Mouse (Mus musculus) embryonic facial prominence, embryonic 14.5 days (tissue): Measurements from ENCODE around the gene Cyp2j6. TPM values are rescaled to one million over a fixed set of nuclear protein-coding genes. Genes with fewer than 3 reads are reported as not detected.
A peak's percentile ranks its signal among the peaks of the same experiment; 100 is the strongest.
"Not testable (repeated sequence)": the region's sequence is repeated elsewhere in the genome, so short reads cannot be mapped to it uniquely, and the experiment has no call there.

Experiments used
- ATAC-seq: fragments of 200-750 bp; cut with Nextera tagmentation; 2 replicates; pipeline ENCODE4 v1.8.0; 2017; ENCODE audit warnings: low read depth, moderate number of reproducible peaks, moderate TSS enrichment
- DNase-seq: peaks from one replicate; pipeline ENCODE4 v3.0.0-alpha.2; 2015; ENCODE audit warnings: low spot score
- H3K27ac ChIP-seq: fragments of 300-500 bp; sonication (generic); replicated peaks from 2 replicates; pipeline ENCODE4 v1.5.1; 2014; ENCODE audit warnings: low read depth, mild to moderate bottlenecking, low read length, moderate library complexity
- H3K27me3 ChIP-seq: fragments of 300-500 bp; sonication (generic); replicated peaks from 2 replicates; pipeline ENCODE4 v1.6.1; 2014; ENCODE audit warnings: low read length; ENCODE audit not compliant: control insufficient read depth, insufficient read depth
- H3K36me3 ChIP-seq: fragments of 300-500 bp; sonication (generic); 2 replicates; pipeline ENCODE4 v1.6.1; 2014; ENCODE audit warnings: low read length, mixed read lengths; ENCODE audit not compliant: control insufficient read depth, insufficient read depth
- H3K4me1 ChIP-seq: fragments of 300-500 bp; sonication (generic); 2 replicates; pipeline ENCODE4 v1.6.1; 2014; ENCODE audit warnings: antibody characterized with exemption, low read length; ENCODE audit not compliant: control insufficient read depth, insufficient read depth
- H3K4me2 ChIP-seq: fragments of 300-500 bp; sonication (generic); 2 replicates; pipeline ENCODE4 v1.6.1; 2014; ENCODE audit warnings: low read depth, mild to moderate bottlenecking, low read length, moderate library complexity, mixed read lengths
- H3K4me3 ChIP-seq: fragments of 300-500 bp; sonication (generic); 2 replicates; pipeline ENCODE4 v1.5.1; 2014; ENCODE audit warnings: low read depth, mild to moderate bottlenecking, low read length
- H3K9ac ChIP-seq: fragments of 300-500 bp; sonication (generic); 2 replicates; pipeline ENCODE4 v1.6.1; 2014; ENCODE audit warnings: low read depth, mild to moderate bottlenecking, low read length, moderate library complexity, mixed read lengths
- H3K9me3 ChIP-seq: fragments of 300-500 bp; sonication (generic); 2 replicates; pipeline ENCODE4 v1.6.1; 2016; ENCODE audit warnings: low read length; ENCODE audit not compliant: control insufficient read depth
- WGBS: fragments of 180-500 bp; shearing (Covaris S2); extraction: QIAGEN DNeasy Blood & Tissue Kit; methylation state at CpG from one replicate; pipeline ENCODE4 v1.1.7; 2014; 5-methylcytosine and 5-hydroxymethylcytosine counted together
- polyA plus RNA-seq: library from polyadenylated mRNA; unstranded; fragments of >200 nt; fragmentation: Nextera tagmentation; extraction: Ambion mirVana; gene quantifications from 2 replicates; pipeline ENCODE4 v1.2.1, GENCODE M21; 2014

The Cyp2j6 gene
- polyA plus RNA-seq, result 7.3 and 8.9 TPM in 2 replicates

- no peaks in the 10 kb centered on the region for H3K27me3 ChIP-seq
- no peaks in the 10 kb centered on the region for H3K9me3 ChIP-seq
- peaks cover 8% of the 10 kb centered on the region for H3K4me1 ChIP-seq
- H3K4me3 ChIP-seq, result peak within 1 kb of the TSS; percentile 68
- 1% methylated on average over 12 of the region's 16 CpGs for WGBS
- peak within 1 kb of the TSS; percentile 63 for H3K27ac ChIP-seq
- no peaks in the 10 kb centered on the region for H3K36me3 ChIP-seq
- H3K4me2 ChIP-seq, result peak within 1 kb of the TSS; percentile 73
- DNase-seq (peak; percentile 89), ATAC-seq (peak; percentile 97)
- peak within 1 kb of the TSS; percentile 79 for H3K9ac ChIP-seq
Measured at GRCm38 (mm10) chr4:96553133-96553819, at the start of gene Cyp2j6. TSS of gene Cyp2j6 (minus strand) at chr4:96553661.

- ATAC-seq (peak; percentile 76), DNase-seq (peak; percentile 92)
- Histone ChIP-seq H3K27ac (no peak overlapping the region), H3K36me3 (no peaks in the 10 kb centered on the region), H3K4me1 (no peaks in the 10 kb centered on the region; the same call in 1 of the 2 replicates), H3K4me2 (peak overlapping the region; percentile 67), H3K27me3 (no peaks in the 10 kb centered on the region), H3K9ac (no peak overlapping the region), H3K9me3 (no peaks in the 10 kb centered on the region), H3K4me3 (peak overlapping the region; percentile 37)
- WGBS, result 28% methylated on average over 4 of the region's 4 CpGs
Measured at GRCm38 (mm10) chr4:96591791-96592150, 38.3 kb upstream of the Cyp2j6 start.

GRCm38 (mm10) chr4:96590911-96591790, 37.7 kb upstream of the Cyp2j6 start, which contains the start of gene Cyp2j9:
TSS of gene Cyp2j9 (minus strand) at chr4:96591578.
- DNase-seq (peak; percentile 94), ATAC-seq (peak; percentile 95)
- H3K4me3 ChIP-seq, result peak within 1 kb of the TSS; percentile 37
- H3K36me3 ChIP-seq, result no peaks in the 10 kb centered on the region
- H3K9me3 ChIP-seq, result no peaks in the 10 kb centered on the region
- H3K9ac ChIP-seq, result peak within 1 kb of the TSS; percentile 60
- peak within 1 kb of the TSS; percentile 67 for H3K4me2 ChIP-seq
- peak within 1 kb of the TSS; percentile 63 for H3K27ac ChIP-seq
- H3K27me3 ChIP-seq, result no peaks in the 10 kb centered on the region
- 8% methylated on average over 18 of the region's 18 CpGs for WGBS
- H3K4me1 ChIP-seq, result no peaks in the 10 kb centered on the region; the same call in 1 of the 2 replicates

- WGBS, result 80% methylated on average over 1 of the region's 1 CpGs
- no peak overlapping the region for H3K4me3 ChIP-seq
Measured at GRCm38 (mm10) chr4:96581425-96582088, 28.1 kb upstream of the Cyp2j6 start.

GRCm38 (mm10) chr4:96580351-96580750, 26.9 kb upstream of the Cyp2j6 start:
- H3K4me1 ChIP-seq, H3K36me3 ChIP-seq, ATAC-seq, H3K9me3 ChIP-seq, DNase-seq, H3K27me3 ChIP-seq, H3K4me2 ChIP-seq, H3K9ac ChIP-seq, H3K4me3 ChIP-seq, H3K27ac ChIP-seq: not testable (repeated sequence)
- WGBS, result 47% methylated on average over 6 of the region's 6 CpGs

More at GRCm38 (mm10) chr4:96581425-96582088, 28.1 kb upstream of the Cyp2j6 start:
- ATAC-seq (0 out of 2 replicates have a peak, but pooled peaks have one; percentile 30), DNase-seq (peak; percentile 16)
- H3K4me1 ChIP-seq, result no peaks in the 10 kb centered on the region
- no peak overlapping the region for H3K4me2 ChIP-seq
- no peaks in the 10 kb centered on the region for H3K9me3 ChIP-seq
- H3K36me3 ChIP-seq, result no peaks in the 10 kb centered on the region
- no peaks in the 10 kb centered on the region for H3K27me3 ChIP-seq
- H3K9ac ChIP-seq, result no peak overlapping the region
- no peak overlapping the region for H3K27ac ChIP-seq

- Histone ChIP-seq H3K27ac (no peak overlapping the region), H3K4me2 (no peak overlapping the region), H3K9ac (no peak overlapping the region), H3K4me3 (no peak overlapping the region), H3K4me1 (no peaks in the 10 kb centered on the region), H3K27me3 (no peaks in the 10 kb centered on the region), H3K9me3 (no peaks in the 10 kb centered on the region), H3K36me3 (no peaks in the 10 kb centered on the region)
- ATAC-seq, result no peak
- no peak for DNase-seq
- 51% methylated on average over 3 of the region's 3 CpGs for whole genome bisulfite sequencing
Measured at GRCm38 (mm10) chr4:96569442-96569841, 16.0 kb upstream of the Cyp2j6 start.

- no peak overlapping the region for H3K4me2 ChIP-seq
- ATAC-seq, result no peak
- WGBS, result 90% methylated on average over 1 of the region's 1 CpGs
- no peaks in the 10 kb centered on the region for H3K27me3 ChIP-seq
- no peak overlapping the region for H3K9ac ChIP-seq
- H3K36me3 ChIP-seq, result no peaks in the 10 kb centered on the region
- no peak for DNase-seq
- H3K27ac ChIP-seq, result no peak overlapping the region
- no peaks in the 10 kb centered on the region for H3K9me3 ChIP-seq
- no peak overlapping the region for H3K4me3 ChIP-seq
- no peaks in the 10 kb centered on the region for H3K4me1 ChIP-seq
Measured at GRCm38 (mm10) chr4:96567988-96568387, 14.5 kb upstream of the Cyp2j6 start.

- Histone ChIP-seq H3K9ac (no peak overlapping the region), H3K4me1 (no peaks in the 10 kb centered on the region), H3K36me3 (no peaks in the 10 kb centered on the region), H3K27me3 (no peaks in the 10 kb centered on the region), H3K27ac (no peak overlapping the region), H3K9me3 (no peaks in the 10 kb centered on the region), H3K4me2 (no peak overlapping the region), H3K4me3 (no peak overlapping the region)
- DNase-seq (no peak), ATAC-seq (no peak)
Measured at GRCm38 (mm10) chr4:96565808-96566207, 12.3 kb upstream of the Cyp2j6 start.
